10 mouse cellular contexts compared by ENCODE assay signal in the genomic region with DNA sequence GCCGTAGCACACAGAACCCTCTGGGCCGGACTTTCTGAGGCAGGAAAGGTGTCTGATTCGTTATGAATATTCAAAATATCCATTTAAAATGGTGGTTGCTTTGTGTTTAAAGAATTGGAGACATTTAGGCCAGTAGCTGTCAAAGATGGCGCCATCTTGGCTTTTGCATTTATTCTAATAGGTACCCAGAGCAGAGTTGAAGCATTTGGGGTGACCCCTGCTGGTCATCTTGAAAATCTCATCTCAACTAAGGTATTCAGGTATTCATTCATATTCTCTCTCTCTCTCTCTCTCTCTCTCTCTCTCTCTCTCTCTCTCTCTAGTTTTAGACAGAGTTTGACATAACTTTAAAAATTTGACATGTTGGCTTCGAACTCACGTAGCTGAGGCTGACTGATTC. TPM values are rescaled to one million over a fixed set of nuclear protein-coding genes. Genes with fewer than 3 reads are reported as not detected.
DNase-seq lines count a peak whose midpoint lies in the region; ATAC-seq and TF ChIP-seq lines count a peak whose summit lies in the region.
"Had no signal": no experiment of that assay in that cellular context is flagged by ENCODE, and none has a peak within 500 bp of the region (broad histone marks: within the 10 kb centered on the region; RNA-seq: fewer than 3 reads in every experiment).

No protein-coding gene starts in this region.

- 84% methylated on average over 6 of the region's 6 CpGs for WGBS in hindbrain, embryonic 14.5 days

- H3K27ac ChIP-seq in left cerebral cortex, adult 2 months: no peak overlapping the region
- H3K27ac ChIP-seq in hindbrain, embryonic 14.5 days: no peak overlapping the region
- H3K27ac ChIP-seq: limb, embryonic 13.5 days had no signal

- no peak overlapping the region for H3K9ac ChIP-seq in hindbrain, embryonic 14.5 days
- H3K9ac ChIP-seq: limb, embryonic 13.5 days had no signal

- no peaks in the 10 kb centered on the region for H3K9me3 ChIP-seq in G1E (replicated peaks)
- no peaks in the 10 kb centered on the region for H3K9me3 ChIP-seq in hindbrain, embryonic 14.5 days (ENCODE audit: control insufficient read depth, low read length)
- H3K9me3 ChIP-seq: limb, embryonic 13.5 days had no signal

- DNase-seq in left cerebral cortex, adult 2 months (ENCODE audit: extremely low spot score in 1 of 2, low spot score in 2 of 2): no peak
- DNase-seq in left cerebral cortex, postnatal 4 days: no peak
- DNase-seq in G1E (ENCODE audit: low spot score): peak; percentile 28
- DNase-seq in embryo, embryonic 10 days (ENCODE audit: low spot score): peak; percentile 61
- peak; percentile 16 for DNase-seq in retina, adult 2 months (ENCODE audit: low read depth, low spot score)
- no peak for DNase-seq in adrenal gland, postnatal 4 days (ENCODE audit: low spot score in 2 of 2)
- DNase-seq in heart, postnatal 4 days: no peak
- no peak for DNase-seq in hindbrain, embryonic 14.5 days (ENCODE audit: low spot score)
- DNase-seq: cerebellum, adult 8-10 months had no signal

- no peak for ATAC-seq in G1E (ENCODE audit: extremely low read depth, insufficient number of reproducible peaks, low FRiP score, poor library complexity, severe bottlenecking)
- ATAC-seq in hindbrain, embryonic 14.5 days (ENCODE audit: low FRiP score): no peak

- H3K4me2 ChIP-seq in hindbrain, embryonic 14.5 days (replicated peaks): no peak overlapping the region
- H3K4me2 ChIP-seq: limb, embryonic 13.5 days had no signal

- intact Hi-C loops in left cerebral cortex, adult 2 months (cut with DNase I): loop anchor here (5.0 to 10.0 kb wide), 2 partner anchors 129 to 222 kb away; no protein-coding TSS in a partner anchor
- intact Hi-C loops in left cerebral cortex, postnatal 4 days (cut with DNase I): no loop called here

- H3K27me3 ChIP-seq in G1E (ENCODE audit: insufficient read depth, low read length): peaks cover 31% of the 10 kb centered on the region
- no peaks in the 10 kb centered on the region for H3K27me3 ChIP-seq in hindbrain, embryonic 14.5 days (ENCODE audit: control insufficient read depth, insufficient read depth, low read length)
- H3K27me3 ChIP-seq: limb, embryonic 13.5 days had no signal

- peak; percentile 55 for TF ChIP-seq CTCF in left cerebral cortex, adult 2 months (IDR thresholded peaks at IDR 0.05)
- TF ChIP-seq CTCF in G1E (IDR thresholded peaks at IDR 0.05; ENCODE audit: low read depth, low read length): no peak

- H3K4me1 ChIP-seq in G1E (ENCODE audit: insufficient read depth, low read depth, low read length): 0 out of 2 replicates have a peak, but pooled peaks cover 6% of the 10 kb centered on the region
- no peaks in the 10 kb centered on the region for H3K4me1 ChIP-seq in hindbrain, embryonic 14.5 days (replicated peaks; ENCODE audit: control insufficient read depth, insufficient read depth, low read length)

- no peak overlapping the region for H3K4me3 ChIP-seq in left cerebral cortex, adult 2 months
- no peak overlapping the region for H3K4me3 ChIP-seq in G1E (ENCODE audit: low read depth, low read length)
- H3K4me3 ChIP-seq in hindbrain, embryonic 14.5 days (replicated peaks; ENCODE audit: low read length): no peak overlapping the region
- H3K4me3 ChIP-seq: limb, embryonic 13.5 days had no signal

- no peaks in the 10 kb centered on the region for H3K36me3 ChIP-seq in G1E (replicated peaks)
- H3K36me3 ChIP-seq in hindbrain, embryonic 14.5 days (replicated peaks; ENCODE audit: control insufficient read depth, insufficient read depth): no peaks in the 10 kb centered on the region
- H3K36me3 ChIP-seq: limb, embryonic 13.5 days had no signal

RNA-seq across cellular contexts. Expression of a gene that starts 35.5 kb away (rescaled TPM):
- total RNA-seq in left cerebral cortex, adult 2 months (2021): 1 to 10 TPM; 1.4 to 4.3 TPM
- 1 to 10 TPM; 1.5 TPM for total RNA-seq in left cerebral cortex, postnatal 4 days (2021)
- total RNA-seq in G1E (2014; fragmentation: Nextera tagmentation): 0.34 TPM in 1 of 2 replicates, not detected in the other
- total RNA-seq in G1E (2017): 0.11 and 0.17 TPM in 2 replicates
- 0.04 and 0.06 TPM in 2 replicates for polyA plus RNA-seq in G1E (2012)
- 10 to 100 TPM; 15.4 to 17.6 TPM for total RNA-seq in adrenal gland, postnatal 4 days (2021)
- total RNA-seq in heart, postnatal 4 days (2021): 10 to 100 TPM; 10.4 to 13.2 TPM
- polyA plus RNA-seq in hindbrain, embryonic 14.5 days (2014; fragmentation: Nextera tagmentation; extraction: Ambion mirVana): 1.6 and 1.8 TPM in 2 replicates

Comparison
In these comparisons a context has a peak if more than half of its experiments do, and no peak if none do; other contexts are left out.
1. DNase-seq: peak in G1E (single experiment), embryo, embryonic 10 days (single experiment) and retina, adult 2 months (single experiment); none in left cerebral cortex, adult 2 months (0 of 2), left cerebral cortex, postnatal 4 days (single experiment), adrenal gland, postnatal 4 days (0 of 2), heart, postnatal 4 days (single experiment) and hindbrain, embryonic 14.5 days (single experiment).